Mouse (Mus musculus) brain, embryonic 14.5 days (tissue): ENCODE results near the gene Tnfrsf12a. TPM values are rescaled to one million over a fixed set of nuclear protein-coding genes. Genes with fewer than 3 reads are reported as not detected.
A peak's percentile ranks its signal among the peaks of the same experiment; 100 is the strongest.

ENCODE experiments used
- DNase-seq: peaks from one replicate; pipeline ENCODE4 v3.0.0-alpha.2; 2011; ENCODE audit warnings: low read depth
- CTCF ChIP-seq: fragments of 200-500 bp; IDR thresholded peaks from 2 replicates; pipeline ENCODE4 v1.5.1; 2012; ENCODE audit warnings: inconsistent platforms, mild to moderate bottlenecking, moderate library complexity, borderline replicate concordance; ENCODE audit not compliant: insufficient read depth, insufficient read length; ENCODE audit errors: extremely low read depth
- POLR2A ChIP-seq: fragments of 200-500 bp; IDR thresholded peaks from 2 replicates; pipeline ENCODE4 v1.6.1; 2012; ENCODE audit warnings: mild to moderate bottlenecking, inconsistent platforms, borderline replicate concordance; ENCODE audit not compliant: poor library complexity, insufficient read depth, insufficient read length, severe bottlenecking; ENCODE audit errors: extremely low read depth
- polyA plus RNA-seq: library from polyadenylated mRNA; depleted of rRNA; stranded (reverse); fragments of >200 nt; gene quantifications from 2 replicates; pipeline ENCODE4 v1.2.3, GENCODE M21; 2012; rRNA removed

Tnfrsf12a gene
- polyA plus RNA-seq, 1 experiment: 2.1 TPM

- no peak for DNase-seq
- TF ChIP-seq CTCF: peak; percentile 50
- no peak for TF ChIP-seq POLR2A
Measured at GRCm38 (mm10) chr17:23660117-23660875, 17.0 kb downstream of the Tnfrsf12a start, which contains the start of gene Bicdl2. TSS of gene Bicdl2 (plus strand) at chr17:23660506.

GRCm38 (mm10) chr17:23658450-23658849 lies 18.8 kb downstream of the Tnfrsf12a start:
- DNase-seq: no peak
- TF ChIP-seq POLR2A (no peak), CTCF (no peak)

GRCm38 (mm10) chr17:23654410-23654809 lies 22.9 kb downstream of the Tnfrsf12a start:
- TF ChIP-seq POLR2A (no peak), CTCF (no peak)
- no peak for DNase-seq

DNA sequence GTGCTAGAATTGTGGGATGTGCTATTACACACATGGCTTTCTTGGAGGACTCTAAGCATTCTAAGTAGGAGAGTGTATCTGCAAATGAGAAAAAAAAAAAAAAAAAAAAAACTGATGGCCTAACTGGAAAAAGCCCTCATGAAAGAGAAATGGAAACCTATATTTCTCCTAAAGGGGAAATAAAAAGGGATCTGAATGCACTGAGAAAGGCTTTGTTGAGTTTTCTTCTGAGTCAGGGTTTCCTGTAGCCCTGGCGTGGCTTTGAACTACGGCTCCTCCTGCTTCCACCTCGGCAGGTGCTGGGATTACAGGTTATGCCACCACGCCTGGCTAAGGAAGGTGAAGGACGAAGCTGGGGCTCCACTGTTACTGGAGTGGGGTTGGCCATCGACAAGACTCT lies 23.3 kb downstream of the Tnfrsf12a start:
- TF ChIP-seq CTCF (no peak), POLR2A (no peak)
- no peak for DNase-seq

GRCm38 (mm10) chr17:23653324-23653723 lies 23.9 kb downstream of the Tnfrsf12a start:
- no peak for DNase-seq
- no peak for TF ChIP-seq POLR2A
- no peak; the same call in 1 of the 2 replicates for TF ChIP-seq CTCF

- no peak for TF ChIP-seq CTCF
- TF ChIP-seq POLR2A: no peak
- DNase-seq: no peak
Measured at GRCm38 (mm10) chr17:23651363-23651762, 25.9 kb downstream of the Tnfrsf12a start.

DNA sequence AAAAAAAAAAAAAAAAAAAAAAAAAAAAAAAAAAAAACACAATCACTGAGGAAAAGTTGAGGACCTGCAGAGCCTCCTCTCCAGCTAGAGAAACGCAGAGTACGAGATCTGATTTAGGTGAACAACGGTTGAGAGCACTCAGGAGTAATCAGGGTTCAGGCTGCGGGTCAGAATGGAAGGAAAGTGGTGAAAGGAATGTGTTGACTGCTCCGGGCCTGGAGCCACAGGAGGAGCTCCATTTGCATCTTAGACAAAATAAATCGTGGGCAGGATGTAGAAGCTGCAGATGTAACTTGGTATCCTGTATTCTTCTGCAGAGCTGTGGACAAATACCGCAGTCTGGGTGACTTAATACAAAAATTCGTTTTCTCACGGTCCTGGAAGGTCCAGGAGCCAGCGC lies 31.4 kb downstream of the Tnfrsf12a start:
- DNase-seq: no peak

GRCm38 (mm10) chr17:23644613-23645495 lies 32.4 kb downstream of the Tnfrsf12a start, which contains the start of gene Mmp25:
TSS of gene Mmp25 (minus strand) at chr17:23645277.
- peak; percentile 14 for DNase-seq
- TF ChIP-seq POLR2A (no peak), CTCF (no peak)

More for the DNA sequence above, 31.4 kb downstream of the Tnfrsf12a start:
- TF ChIP-seq CTCF (no peak), POLR2A (no peak)

DNA sequence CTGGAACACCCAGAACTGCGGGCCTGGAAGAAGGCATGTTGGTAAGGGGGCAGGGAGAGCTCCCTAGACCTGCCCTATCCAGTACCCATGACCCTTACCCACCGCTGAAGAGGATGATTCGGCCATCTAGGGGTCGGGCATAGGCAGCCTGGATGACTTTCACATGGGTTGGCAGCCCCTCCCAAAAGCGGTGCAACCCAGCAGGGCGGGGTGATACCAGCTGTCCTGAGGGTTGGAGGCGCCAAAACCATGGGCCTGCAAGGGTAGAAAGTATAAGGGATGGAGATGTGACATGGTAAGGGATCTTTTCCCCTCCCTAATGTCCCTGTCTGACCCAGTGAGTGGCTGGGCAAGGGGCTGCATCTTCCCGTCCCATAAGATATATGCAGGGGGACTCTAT lies 46.0 kb downstream of the Tnfrsf12a start:
- no peak for DNase-seq
- TF ChIP-seq CTCF (no peak), POLR2A (no peak)

- peak; percentile 77 for DNase-seq
Measured at GRCm38 (mm10) chr17:23630195-23631020, 46.9 kb downstream of the Tnfrsf12a start.

DNA sequence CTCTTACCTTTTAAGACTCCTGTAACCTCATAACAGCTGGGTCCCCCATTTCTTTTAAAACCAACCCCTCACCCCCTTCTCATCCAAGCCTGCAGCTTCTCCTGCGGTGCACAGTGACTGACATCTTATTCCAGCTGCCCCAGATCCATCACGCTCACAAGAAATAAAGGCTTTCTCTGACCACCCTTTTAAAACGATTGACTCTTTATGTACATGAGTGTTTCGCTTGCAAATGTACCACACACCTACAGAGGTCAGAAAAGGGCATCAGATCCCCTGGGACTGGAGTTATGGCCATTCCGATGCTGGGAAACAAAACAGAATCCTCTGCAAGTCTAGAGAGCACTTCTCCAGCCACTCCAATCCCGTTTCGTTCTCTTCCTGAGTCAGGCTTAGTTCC lies 49.5 kb downstream of the Tnfrsf12a start:
- DNase-seq: no peak
- no peak for TF ChIP-seq POLR2A
- TF ChIP-seq CTCF: no peak

More at GRCm38 (mm10) chr17:23630195-23631020, 46.9 kb downstream of the Tnfrsf12a start:
- TF ChIP-seq CTCF (peak; percentile 84), POLR2A (no peak)

Other genes with a start within 250 kb of the Tnfrsf12a start
- not detected in 2 replicates for gene Vmn2r117, start 197.8 kb downstream of the Tnfrsf12a start, polyA plus RNA-seq
- 16.7 and 21.4 TPM in 2 replicates for gene Zfp213, start 113.2 kb downstream of the Tnfrsf12a start, polyA plus RNA-seq
- 46.8 and 47.4 TPM in 2 replicates for gene Zfp13, start 78.0 kb downstream of the Tnfrsf12a start, polyA plus RNA-seq
- gene Zscan10, start 76.6 kb downstream of the Tnfrsf12a start, polyA plus RNA-seq: 0.05 and 0.22 TPM in 2 replicates
- 1.3 and 1.9 TPM in 2 replicates for gene Mmp25, start 32.2 kb downstream of the Tnfrsf12a start, polyA plus RNA-seq
- gene Bicdl2, start 17.0 kb downstream of the Tnfrsf12a start, polyA plus RNA-seq: 0.08 and 0.24 TPM in 2 replicates
- 67.6 and 81.2 TPM in 2 replicates for gene Hcfc1r1, start 3.9 kb downstream of the Tnfrsf12a start, polyA plus RNA-seq
- 38.7 and 54.6 TPM in 2 replicates for gene Thoc6, start 3.6 kb downstream of the Tnfrsf12a start, polyA plus RNA-seq
- 0.83 and 1.3 TPM in 2 replicates for gene Cldn6, start 1.8 kb upstream of the Tnfrsf12a start, polyA plus RNA-seq
- 0.92 and 0.93 TPM in 2 replicates for gene Cldn9, start 6.6 kb upstream of the Tnfrsf12a start, polyA plus RNA-seq
- 0.14 and 0.28 TPM in 2 replicates for gene 1520401A03Rik, start 45.3 kb upstream of the Tnfrsf12a start, polyA plus RNA-seq
- 24.4 and 47.9 TPM in 2 replicates for gene Pkmyt1, start 48.9 kb upstream of the Tnfrsf12a start, polyA plus RNA-seq
- 33.3 and 41.0 TPM in 2 replicates for gene Paqr4, start 63.4 kb upstream of the Tnfrsf12a start, polyA plus RNA-seq
- gene Kremen2, start 68.4 kb upstream of the Tnfrsf12a start, polyA plus RNA-seq: 2.8 and 3.7 TPM in 2 replicates
- 110 and 150 TPM in 2 replicates for gene Flywch1, start 94.1 kb upstream of the Tnfrsf12a start, polyA plus RNA-seq
- gene Flywch2, start 108.6 kb upstream of the Tnfrsf12a start, polyA plus RNA-seq: 54.6 and 59.4 TPM in 2 replicates
- gene Srrm2, start 113.1 kb upstream of the Tnfrsf12a start, polyA plus RNA-seq: 749 and 826 TPM in 2 replicates
- 824 and 1,130 TPM in 2 replicates for gene Elob, start 151.7 kb upstream of the Tnfrsf12a start, polyA plus RNA-seq
- 0.38 and 0.54 TPM in 2 replicates for gene Prss33, start 158.6 kb upstream of the Tnfrsf12a start, polyA plus RNA-seq
- 0.04 and 0.24 TPM in 2 replicates for gene Prss32, start 166.4 kb upstream of the Tnfrsf12a start, polyA plus RNA-seq
- 1.3 and 2.1 TPM in 2 replicates for gene Prss41, start 166.7 kb upstream of the Tnfrsf12a start, polyA plus RNA-seq
- gene Prss21, start 190.6 kb upstream of the Tnfrsf12a start, polyA plus RNA-seq: not detected in 2 replicates
- not detected in 2 replicates for gene Dcpp1, start 203.4 kb upstream of the Tnfrsf12a start, polyA plus RNA-seq
- gene Dcpp2, start 203.4 kb upstream of the Tnfrsf12a start, polyA plus RNA-seq: not detected in 2 replicates
- not detected in 2 replicates for gene Dcpp3, start 240.0 kb upstream of the Tnfrsf12a start, polyA plus RNA-seq